Mouse (Mus musculus) ovary, postnatal 14 days (tissue): ENCODE data around the gene Crb3.
"Not testable (repeated sequence)": the region's sequence is repeated elsewhere in the genome, so short reads cannot be mapped to it uniquely, and the experiment has no call there.

ENCODE experiments used
- DNase-seq: peaks from one replicate; pipeline ENCODE4 v3.0.0; 2022; ENCODE audit warnings: low spot score

The Crb3 gene

DNA sequence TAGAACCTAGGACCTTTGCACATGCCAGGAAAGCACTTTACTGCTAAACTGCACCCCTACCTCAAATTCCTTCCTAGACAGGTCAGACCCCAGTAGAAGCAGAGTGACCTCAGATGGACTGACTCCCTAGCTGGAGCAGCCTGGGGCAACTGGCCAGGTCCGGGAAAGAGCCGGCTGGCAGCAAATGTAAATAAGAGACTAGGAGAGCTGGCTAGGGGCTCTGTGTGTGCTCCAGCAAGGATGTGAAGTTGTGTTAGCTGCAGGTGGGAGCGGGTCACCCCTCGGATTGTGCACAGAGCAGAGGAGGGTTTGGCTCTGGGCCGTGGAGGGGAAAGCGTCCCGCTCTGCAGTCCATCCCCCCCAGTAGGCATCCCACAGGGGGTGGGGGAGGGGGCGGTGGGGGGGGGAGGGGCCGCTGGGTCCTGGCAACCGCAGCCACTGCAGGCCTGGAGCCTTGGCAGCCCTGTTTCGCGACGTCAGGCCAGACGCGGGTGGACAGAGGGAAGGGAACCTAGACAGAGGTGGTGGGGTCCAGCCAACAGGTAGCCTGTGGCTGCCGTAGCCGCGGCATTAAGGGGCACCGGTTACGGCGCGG is at the start of gene Crb3:
Gene Crb3, plus strand, starts transcription at position 215 of the 595 bp plus-strand sequence.
- DNase-seq: no peak

DNA sequence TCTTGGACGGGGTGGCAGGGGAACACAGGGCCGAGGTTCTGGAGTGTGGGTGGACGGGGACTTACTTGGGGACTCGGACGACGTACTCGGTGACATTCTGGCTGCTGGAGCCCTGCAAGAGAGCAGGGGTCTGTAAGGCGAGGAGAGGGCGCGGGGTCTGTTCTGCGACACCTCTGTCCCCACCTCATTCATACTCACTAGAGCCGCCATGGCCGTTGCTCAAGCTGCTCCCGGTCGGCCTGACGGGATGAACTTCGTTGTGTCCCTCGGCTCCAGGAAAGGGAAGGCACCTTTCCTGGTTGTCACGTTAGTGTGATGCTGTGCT is 48.0 kb upstream of the Crb3 start:
- no peak for DNase-seq

DNA sequence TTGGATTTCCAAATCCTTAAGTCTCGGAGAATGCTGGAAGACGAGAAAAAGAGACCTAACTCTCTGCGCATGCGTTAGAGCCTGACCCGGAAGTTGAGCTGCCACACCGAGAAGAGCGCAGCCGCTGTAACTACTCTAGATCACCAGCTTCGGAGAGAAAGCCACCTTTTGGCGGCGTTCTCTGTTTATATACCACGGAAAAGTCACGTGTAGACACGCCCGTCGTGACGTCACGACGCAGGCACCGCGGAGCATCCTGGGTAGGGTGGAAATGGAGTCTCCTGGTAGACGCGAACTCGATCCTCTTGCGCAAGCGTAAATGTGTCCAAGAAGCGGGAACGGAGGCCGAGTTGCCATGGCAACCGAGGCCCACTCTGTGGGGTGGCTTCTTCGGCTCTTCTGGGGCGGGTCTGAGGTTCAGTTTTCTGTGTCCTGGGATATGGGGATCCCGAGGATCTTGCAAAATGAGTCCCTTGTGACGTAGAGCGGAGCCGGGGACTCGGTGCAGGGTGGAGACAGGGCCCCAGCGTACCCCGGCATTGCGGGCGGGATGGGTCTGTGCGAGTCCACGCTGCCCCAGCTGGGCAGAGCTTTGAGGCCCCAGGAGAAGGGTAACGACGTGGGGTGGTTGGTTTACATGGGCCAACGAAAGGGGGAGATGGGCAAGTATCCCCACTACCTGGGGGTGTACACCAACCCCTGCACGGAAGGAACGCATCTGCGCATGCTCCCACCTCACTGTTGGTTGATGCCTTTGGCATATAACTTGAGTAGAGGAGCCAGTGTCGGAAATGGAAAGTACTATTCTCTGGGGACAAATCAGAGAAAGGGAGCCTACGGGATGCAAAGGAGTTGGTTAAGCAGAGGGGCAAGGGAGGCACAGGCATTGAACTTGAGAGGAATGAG is 47.4 kb upstream of the Crb3 start, which contains the start of the genes Gtf2f1 and Gm17949:
Gene Gtf2f1, minus strand, starts transcription at position 53 of the 906 bp plus-strand sequence.
Gene Gm17949, plus strand, starts transcription at position 234 of the 906 bp plus-strand sequence.
- DNase-seq: peak; percentile 87

DNA sequence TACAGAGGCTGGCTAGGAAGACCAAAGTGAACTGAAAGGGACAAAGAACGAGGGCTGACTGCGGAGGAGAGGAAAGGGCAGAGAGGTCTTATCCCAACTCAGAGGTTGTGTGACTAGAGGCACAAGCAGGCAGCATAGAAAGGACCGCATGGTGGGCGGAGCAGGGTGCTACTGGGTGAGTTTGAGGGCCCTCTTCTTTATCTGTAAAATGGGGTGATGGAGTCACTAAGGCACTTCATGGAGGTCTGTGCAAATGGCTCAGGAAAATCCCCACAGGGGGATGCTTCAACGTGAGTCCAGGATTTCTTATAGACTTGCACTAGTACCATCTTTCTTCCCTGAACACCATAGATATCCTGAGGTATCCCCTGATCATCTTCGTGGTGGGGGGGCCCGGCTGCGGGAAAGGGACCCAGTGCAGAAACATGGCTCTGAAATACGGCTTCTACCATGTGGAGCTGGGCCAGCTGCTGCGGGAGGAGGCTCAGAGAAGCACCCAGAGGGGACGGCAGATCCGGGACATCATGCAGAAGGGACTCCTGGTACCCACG is 46.6 kb upstream of the Crb3 start:
- no peak for DNase-seq

DNA sequence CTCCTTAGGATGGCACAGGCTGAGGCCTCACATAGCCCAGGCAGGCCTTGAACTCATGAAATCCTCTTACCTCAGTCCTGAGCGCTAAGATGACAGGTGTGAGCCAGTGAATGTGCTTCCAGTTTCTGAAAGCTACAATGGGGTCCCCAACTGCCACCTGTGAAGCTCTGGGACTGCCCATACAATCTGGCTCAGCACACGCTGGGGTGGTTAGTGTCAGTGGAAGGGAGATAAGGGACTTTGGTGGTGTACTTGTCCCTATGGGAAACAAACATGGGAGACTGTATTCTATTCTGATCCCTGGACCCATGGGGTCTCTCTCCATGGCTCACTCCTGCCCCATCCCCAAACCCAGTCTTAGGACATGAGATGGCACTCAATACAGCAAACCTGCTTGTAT is 39.2 kb upstream of the Crb3 start:
- DNase-seq: no peak

DNA sequence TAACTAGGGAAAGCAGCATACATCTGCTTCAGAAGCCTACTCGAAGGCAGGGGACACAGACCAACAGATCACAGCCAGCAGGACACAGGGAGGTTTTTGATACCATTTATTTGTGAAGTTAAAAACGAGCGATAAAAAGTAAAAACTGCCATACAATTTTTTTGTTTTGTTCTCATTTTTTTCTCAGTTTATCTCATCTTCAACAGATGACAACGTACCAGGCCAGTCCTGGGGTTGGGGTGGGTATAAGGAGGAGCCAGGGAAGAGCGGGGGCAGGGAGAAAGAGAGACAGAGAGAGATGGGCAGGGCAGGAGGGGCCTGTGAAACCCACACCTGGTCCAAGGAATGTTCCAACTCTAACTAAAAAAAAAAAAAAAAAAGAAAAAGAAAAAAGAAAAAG is 37.9 kb upstream of the Crb3 start:
- DNase-seq: no peak

DNA sequence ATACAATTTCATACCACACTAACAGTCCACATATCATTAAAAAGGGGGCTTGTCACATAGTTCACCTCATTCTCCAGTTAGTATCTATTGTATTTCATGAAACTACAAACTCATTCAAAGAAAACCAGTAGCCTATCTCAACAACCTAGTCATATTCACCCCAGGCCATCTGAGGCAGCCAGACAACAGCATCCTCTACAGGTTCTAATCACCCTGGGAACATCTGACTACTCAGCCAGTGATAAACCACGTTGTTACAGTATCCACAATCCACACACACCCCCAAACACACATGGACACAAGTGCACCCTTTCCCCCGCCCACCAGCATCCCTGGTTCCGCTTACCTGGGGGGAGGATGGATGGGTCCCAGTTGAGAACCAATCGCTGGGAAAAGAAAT is 31.4 kb upstream of the Crb3 start:
- no peak for DNase-seq

DNA sequence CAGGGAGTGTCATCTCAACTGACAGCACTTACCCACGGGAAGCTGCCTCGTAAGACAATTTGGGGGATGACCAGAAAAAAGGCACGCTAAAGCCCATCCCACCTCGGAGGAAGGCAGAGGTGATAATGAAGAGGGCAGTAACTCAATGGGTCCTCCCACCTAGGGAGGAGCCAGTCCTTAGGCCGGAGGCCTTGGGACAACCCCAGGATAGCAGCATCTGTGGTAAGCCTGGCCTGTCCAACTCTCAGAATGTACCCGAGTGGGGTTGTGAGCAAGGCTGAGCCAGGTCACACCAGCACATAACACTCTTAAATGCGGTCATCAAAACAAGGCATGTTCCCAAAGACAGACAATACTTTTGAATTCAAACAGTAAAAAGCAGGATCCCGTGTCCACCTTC is 29.2 kb upstream of the Crb3 start:
- no peak for DNase-seq

DNA sequence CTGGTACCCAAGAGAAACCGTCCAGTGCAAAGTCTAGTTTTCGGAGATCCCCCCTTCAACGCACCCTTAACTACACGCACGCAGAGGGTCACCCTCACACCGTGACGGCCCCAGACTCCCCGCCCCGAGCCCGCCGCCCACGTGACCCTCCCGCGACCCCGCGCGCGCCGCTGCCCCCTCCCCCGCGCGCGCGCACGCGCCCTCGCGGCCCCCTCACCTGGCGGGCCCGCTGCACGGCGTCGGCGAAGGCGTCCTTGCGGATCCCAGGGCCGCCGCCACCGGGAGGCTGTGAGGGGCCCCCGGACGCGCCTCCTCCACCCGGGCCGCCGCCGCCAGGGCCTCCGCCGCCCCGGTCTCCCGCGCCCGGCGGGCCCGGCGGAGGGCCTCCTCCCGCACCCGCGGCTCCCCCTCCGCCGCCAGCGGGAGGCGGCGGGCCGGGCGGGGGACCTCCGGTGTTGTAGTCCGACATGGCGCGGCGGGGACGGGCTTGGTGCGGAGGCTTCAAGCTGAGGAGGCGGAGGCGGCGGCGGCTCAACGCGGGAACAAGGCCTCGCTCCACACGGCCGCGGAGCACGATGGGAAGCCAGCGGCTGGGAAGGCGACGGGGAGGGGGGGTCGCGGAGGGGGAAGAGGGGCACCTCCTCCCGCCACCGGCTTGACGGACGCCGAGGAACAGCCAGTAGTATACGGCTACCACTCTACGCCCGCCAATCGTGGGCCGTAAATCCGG is 27.8 kb upstream of the Crb3 start, which contains the start of gene Khsrp:
Gene Khsrp, minus strand, starts transcription at position 592 of the 730 bp plus-strand sequence.
- peak; percentile 33 for DNase-seq

DNA sequence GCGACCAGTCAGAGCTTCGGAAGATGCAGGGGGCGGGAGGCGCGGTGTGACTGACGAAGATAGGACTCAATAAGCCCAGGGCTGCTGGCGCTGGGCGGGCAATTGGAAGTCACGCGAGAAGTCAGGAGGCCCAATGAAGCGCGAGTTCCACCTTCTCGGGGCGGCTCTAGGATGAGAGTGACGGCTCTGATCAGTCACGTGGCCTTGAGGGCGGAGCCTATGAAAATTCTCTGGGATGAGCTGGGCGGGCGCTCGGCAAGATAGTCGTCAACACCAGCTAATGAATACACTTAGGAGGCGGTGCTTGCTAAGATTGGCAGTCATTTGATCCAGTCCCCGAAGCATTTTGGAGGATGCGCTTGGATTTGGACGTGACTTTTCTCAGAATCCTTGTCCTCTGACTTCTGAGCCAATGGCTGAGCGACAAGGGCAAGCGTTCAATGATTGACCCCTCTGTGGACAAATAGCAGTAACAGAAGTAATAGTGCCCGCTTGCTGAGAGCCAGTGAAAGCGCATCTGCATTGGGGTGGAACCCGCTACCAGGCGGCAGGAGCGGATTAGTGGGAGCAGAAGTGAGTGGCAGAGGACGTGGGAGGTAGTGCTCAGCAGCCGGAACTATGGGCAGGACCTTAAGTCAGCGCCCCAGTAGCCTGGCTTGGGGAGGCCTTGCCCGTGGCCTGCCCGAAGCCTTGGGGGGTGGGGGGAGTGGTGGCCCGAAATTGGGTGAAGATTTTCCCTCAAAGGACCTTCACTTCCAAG is 27.1 kb upstream of the Crb3 start:
- DNase-seq: peak; percentile 94

DNA sequence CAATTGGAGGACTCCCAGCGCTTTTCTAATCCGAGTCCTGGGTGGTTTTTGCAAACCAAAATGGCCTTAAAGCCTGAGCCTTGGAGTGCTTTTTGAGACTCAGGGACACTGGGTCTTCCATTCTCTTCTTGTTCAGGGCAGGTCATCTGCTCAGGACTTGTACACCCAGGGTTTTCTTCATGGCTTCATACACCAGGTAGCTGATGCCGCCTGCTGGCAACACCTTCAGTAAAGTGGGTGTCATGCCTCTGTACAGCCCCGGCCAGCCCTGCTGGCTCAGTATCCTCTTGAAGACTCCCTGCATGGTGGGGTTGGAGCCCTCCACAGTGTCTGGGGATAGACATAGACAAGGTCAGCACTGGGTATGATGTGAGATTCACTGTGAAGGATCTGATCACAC is 26.1 kb upstream of the Crb3 start:
- no peak for DNase-seq

DNA sequence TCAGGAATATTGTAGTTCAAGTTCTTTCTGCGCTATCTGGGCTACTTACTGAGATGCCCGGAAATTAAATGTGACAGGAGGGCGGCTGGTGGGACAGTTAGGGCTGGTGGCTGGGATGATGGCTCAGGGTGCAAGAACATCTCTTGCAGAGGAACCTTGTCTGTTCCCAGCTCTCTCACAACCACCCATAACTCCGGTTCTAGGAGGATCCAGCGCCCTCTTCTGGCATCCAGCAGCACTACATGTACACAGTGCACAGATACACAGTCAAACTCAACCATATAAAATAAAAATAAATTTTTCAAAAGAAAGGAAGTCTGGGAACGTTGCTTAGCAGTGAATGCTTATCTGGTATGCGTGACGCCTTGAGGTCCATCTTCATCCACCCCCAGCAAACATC is 19.9 kb upstream of the Crb3 start:
- no peak for DNase-seq

DNA sequence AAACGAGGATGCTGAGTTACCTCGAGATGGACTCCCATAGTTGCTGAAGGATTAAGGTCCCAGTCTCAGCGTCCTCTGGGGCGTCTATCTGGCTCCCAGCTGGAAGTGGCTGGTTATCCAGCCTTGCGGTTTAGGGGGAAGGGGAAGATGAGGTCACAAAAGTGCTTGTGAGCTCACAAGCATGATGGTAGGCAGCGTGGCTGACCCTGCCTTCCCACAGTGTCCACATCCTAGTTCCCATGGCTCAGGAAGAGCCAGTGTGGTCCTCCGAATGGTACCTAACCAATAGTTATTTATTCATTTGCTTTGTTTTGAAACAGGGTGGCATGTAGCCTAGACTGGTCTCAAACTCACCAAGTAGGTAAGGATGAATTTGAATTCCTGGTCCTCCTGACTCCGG is 17.4 kb upstream of the Crb3 start, which contains the start of gene Slc25a41:
Gene Slc25a41, minus strand, starts transcription at position 101 of the 400 bp plus-strand sequence.
- DNase-seq: no peak

DNA sequence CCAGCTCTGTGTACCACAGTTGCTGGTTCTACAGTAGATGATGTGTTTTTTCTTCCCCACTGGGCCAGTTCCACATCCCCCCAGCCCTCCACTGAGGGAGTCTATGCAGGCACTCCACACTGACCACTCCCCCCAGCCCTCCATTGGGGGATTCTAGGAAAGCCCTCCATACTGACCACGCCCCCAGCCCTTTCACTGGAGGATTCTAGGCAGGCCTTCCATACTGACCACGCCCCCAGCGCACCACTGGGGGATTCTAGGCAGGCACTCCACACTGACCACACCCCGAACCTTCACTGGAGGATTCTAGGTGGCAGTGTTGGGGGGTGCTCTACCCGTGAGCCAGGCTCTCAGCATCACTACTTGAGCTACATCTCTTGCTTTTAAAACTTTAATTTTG is 11.5 kb upstream of the Crb3 start:
- DNase-seq: no peak

DNA sequence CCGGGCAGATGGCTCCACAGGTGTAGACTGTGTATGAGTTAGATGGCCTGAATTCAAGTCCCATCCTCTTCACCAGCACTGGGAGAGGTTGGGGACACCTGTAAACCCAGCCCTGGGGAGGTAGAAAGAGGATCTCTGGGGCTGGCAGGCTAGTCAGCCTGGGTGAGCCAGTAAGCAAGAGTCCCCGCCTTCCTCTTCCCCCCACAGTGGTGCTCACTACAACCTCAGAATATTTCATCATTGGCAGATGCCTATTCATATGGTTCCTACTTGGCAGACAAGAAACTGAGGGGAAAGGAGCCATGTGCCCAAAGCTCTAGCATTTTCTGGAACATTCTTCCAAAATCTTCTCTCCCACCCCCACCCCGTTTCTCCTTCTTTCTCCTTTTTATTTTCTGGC is 10.1 kb upstream of the Crb3 start:
- no peak for DNase-seq

DNA sequence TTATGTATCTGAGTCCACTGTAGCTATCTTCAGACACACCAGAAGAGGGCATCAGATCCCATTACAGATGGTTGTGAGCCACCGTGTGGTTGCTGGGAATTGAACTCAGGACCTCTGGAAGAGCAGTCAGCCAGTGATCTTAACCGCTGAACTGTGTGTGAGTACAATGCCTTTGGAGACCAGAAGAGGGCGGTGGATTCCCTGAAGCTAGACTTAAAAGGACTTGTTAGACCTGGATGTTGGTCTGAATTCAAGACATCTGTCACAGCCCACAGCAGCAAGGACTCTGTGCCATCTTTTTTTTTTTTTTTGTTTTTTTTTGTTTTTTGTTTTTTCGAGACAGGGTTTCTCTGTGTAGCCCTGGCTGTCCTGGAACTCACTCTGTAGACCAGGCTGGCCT is 7.2 kb upstream of the Crb3 start:
- DNase-seq: not testable (repeated sequence)

DNA sequence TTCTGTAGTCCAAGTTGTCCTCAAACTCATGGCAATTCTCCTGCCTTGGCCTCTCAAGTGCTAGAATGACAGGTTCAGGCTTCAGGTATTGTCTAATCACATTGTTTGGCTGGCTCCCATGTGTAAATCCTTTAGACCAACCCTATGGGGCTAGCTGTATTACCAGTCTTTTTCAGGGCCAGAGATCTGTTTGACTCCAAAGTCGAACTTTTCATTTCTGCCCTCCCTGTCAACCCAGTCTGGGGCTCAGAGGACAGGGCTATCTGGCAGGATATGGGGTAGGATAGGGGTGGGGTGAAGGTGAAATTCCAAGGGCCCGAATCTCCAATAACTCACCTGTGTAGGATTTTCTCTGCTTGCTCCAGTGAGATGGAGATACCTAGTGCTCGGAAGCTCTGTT is 2.7 kb upstream of the Crb3 start:
- DNase-seq: no peak

DNA sequence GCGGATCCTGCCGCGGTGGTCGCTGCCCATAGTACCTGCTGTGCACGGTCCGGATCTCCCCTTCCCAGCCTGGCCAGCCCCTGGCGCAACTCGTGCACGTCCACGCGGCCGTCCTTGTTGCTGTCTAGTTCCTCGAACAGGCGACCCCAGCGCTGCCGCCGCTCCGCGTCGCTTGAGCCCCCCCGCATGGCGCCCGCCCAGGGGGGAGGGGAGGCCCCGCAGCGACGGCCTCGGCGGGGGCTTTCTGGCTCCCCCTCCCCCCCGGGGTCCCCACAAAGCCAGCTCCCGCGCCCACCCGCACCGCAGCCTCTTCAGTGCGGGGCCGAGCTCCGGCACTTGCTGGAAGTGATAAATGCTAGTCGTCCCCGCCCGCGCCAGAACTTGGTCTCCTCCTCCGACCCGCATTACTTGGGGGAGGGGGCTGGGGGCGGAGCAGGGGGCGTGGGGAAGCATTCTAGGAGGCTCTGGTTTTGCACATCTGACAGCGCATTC is 627 bp downstream of the Crb3 start, which contains the start of gene Slc25a23:
Gene Slc25a23, minus strand, starts transcription at position 378 of the 492 bp plus-strand sequence.
- DNase-seq: peak; percentile 61

DNA sequence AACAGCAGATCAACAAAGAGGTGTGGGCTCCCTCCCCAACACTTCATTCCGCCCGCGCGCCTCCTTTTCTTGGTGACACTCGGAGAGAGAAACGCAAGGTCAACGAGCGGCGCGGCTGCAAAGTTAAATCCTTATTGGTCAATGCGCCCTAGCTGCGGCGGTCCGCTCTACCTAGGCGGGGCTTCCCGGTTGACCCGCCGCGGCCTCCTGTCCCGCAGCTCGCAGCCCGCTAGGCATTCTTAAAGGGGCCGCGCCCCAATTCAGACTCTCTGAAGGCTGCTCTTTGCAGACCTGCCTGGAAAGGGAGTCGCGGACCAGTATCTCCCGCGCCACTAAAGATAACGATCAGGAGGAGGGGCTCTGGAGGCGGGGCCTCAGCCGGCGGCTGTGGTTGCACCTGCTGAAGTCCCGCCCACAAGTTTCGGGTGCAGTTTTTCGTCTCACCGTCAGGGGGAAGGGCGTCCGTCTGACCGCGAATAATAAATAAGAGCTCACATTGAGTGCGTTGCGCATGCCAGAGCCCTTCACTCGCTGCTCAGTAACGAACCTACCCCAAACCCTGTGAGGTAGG is 1.4 kb downstream of the Crb3 start:
- DNase-seq: peak; percentile 90

DNA sequence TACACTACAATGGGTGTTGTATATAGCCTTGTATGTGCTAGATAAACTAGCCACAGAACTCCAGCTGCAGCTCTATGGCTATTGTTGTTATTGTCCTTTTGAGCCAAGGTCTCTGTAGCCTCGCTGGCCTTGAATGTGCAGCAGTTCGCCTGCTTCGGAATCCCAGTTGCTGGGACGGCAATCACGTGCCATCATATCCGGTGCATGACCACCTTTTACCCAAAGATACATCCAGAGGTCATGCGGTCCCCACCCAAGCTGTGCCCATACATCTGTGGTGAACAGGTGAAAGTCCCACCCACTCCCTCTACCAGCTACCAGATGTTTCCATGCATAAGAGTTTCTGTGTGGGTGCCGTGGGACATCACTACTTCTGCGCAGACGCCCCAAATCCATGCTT is 2.2 kb downstream of the Crb3 start:
- no peak for DNase-seq

DNA sequence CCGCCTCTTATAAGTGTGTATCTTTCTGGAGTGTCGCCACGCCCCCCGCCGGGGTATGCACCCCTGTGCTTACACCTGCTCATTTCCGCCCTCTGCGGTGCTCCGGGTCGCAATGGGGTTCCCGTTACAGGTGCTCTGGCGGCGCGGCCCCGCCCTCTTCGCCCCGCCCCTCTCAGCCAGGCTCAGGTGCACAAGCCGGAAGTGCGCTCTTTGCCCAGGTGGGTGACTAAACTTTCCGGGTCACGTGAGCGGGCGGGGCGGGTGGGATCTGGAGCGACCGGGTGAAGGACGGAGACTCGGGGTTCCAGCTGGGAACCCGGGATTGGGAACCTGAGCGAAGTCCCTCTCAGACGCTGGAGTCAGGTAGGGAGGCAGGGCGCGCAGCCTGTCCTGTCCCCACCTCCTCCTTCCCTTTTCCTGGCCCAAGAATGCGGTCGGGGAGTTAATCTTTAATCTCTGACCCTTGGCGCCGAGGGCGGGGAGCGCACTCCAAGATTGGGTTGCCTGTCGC is 3.2 kb downstream of the Crb3 start:
- peak; percentile 29 for DNase-seq
